Mouse (Mus musculus) adrenal gland (tissue): ENCODE measurements around the gene Ccl12.

ENCODE experiments used
- intact Hi-C: fragments of 180-260 bp; cut with DNase I; formaldehyde crosslinking; loops from one replicate; pipeline ENCODE4 v1.15.1; 2025
- long read RNA-seq, 2 experiments: library from polyadenylated mRNA; unstranded; transcript quantifications; one replicate each; pipeline ENCODE4 v2.0.0; 2020; ENCODE audit warnings: borderline replicate concordance in 1 of 2; ENCODE audit not compliant: insufficient replicate concordance in 1 of 2

Ccl12 gene
- long read RNA-seq, experiment 1, partial matches to known transcripts, result 0 of 2 reads
- long read RNA-seq, experiment 1, other reads (novel, unspliced or antisense), result 0 of 2 reads
- long read RNA-seq, experiment 2, partial matches to known transcripts, result 0 of 1 reads
- long read RNA-seq, experiment 2, other reads (novel, unspliced or antisense), result 0 of 1 reads

DNA sequence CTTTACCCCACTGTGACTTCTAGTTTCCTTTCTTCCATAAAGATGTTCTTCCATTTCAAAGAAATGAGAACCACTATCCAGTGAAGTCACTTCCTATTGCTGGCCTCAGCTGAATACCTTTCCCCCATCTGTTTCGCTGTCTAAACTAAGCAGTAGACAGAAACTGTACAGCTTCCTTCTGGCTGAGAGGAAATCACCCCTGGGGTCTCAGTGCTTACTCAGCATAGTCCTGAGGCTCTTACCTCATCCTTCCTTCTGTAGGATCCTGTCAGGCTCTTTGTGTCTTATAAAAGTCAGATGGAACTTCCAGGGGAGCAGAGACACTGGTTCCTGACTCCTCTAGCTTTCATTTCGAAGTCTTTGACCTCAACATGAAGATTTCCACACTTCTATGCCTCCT, at the start of gene Ccl12:
Gene Ccl12 (plus strand): TSS at position 317 of the 400 bp plus-strand sequence.
- intact Hi-C loops, result no loop called here

- intact Hi-C loops, result no loop called here
Measured at GRCm38 (mm10) chr11:82053849-82054248, 47.8 kb upstream of the Ccl12 start.

DNA sequence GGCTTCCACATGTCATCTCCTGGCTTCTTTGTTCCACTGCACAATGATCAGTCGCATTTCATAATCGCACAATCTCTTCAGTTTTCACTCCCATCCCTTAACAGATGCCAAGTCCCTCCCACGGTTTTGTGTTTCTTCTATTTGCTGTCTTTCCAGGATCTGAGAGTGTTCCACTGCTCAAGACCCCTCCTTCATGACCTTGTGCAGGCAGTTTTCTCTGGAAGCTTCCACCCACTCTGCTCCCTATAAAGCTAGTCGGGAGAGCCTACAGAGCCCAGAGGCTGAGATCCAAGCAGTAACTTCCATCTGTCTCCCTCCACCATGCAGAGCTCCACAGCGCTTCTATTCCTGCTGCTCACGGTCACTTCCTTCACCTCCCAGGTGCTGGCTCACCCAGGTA, 44.0 kb upstream of the Ccl12 start, which contains the start of gene Ccl11:
Gene Ccl11 (plus strand): TSS at position 178 of the 400 bp plus-strand sequence.
- intact Hi-C loops, result no loop called here

DNA sequence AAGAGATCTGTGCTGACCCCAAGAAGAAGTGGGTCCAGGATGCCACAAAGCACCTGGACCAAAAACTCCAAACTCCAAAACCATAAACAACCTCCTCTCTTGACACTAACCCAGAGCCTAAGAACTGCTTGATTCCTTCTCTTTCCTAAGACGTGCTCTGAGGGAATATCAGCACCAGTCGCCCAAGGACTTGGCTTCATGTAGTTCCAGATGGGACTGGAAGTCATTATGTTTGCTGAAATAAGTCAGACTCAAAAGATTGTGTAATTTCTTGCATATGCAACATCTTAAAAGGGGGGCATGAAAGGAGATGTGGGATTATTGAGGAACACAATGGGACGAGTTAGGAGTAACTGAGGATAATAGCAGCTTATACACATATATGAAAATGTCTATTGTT, 39.4 kb upstream of the Ccl12 start:
- intact Hi-C loops, result no loop called here

GRCm38 (mm10) chr11:82063454-82063853, 38.2 kb upstream of the Ccl12 start:
- intact Hi-C loops, result no loop called here

GRCm38 (mm10) chr11:82066953-82067571, 34.6 kb upstream of the Ccl12 start:
- intact Hi-C loops, result no loop called here

DNA sequence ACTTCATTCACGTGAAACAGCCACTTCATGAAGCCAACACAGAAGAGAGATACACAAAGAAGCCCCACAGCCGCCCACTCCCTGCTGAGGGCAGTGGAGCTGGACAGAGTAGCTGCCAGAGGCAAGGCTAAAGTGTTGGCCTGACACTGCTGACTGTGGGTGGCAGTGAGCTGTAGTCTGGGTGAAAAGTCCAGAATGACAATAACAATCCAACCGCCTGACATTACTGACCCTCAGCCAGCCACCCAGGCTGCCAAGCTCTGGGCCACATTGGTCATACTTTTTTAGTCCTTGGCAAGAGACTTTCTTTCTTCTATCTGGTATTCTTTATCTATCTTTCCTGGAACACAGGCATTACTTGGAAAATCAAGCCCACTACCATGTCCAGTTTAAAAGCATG, 30.6 kb upstream of the Ccl12 start:
- intact Hi-C loops, result loop anchor here (2.0 kb wide), 1 partner anchor 106 kb away; no protein-coding TSS in a partner anchor

DNA sequence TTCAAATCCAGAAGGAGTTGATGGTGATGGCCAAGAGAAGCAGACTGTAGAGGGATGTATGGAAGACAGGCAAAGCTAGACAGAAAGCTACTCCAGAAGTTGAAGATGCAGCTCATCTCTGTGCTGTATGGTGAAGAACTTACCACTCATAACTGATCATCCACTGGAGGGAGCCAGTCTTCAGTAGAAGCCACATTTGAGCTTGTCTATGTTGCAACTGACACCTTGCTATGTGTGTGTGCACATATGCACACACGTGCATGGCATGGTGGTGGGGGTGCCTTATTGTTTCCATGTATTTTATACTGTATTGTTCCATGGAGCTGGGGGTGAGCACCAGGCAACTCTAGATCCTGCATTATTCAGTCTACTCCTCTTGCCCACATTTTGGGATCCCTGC, 29.3 kb upstream of the Ccl12 start:
- intact Hi-C loops, result no loop called here

- intact Hi-C loops, result no loop called here
Measured at GRCm38 (mm10) chr11:82072984-82073383, 28.7 kb upstream of the Ccl12 start.

GRCm38 (mm10) chr11:82073686-82074085, 28.0 kb upstream of the Ccl12 start:
- intact Hi-C loops, result no loop called here

DNA sequence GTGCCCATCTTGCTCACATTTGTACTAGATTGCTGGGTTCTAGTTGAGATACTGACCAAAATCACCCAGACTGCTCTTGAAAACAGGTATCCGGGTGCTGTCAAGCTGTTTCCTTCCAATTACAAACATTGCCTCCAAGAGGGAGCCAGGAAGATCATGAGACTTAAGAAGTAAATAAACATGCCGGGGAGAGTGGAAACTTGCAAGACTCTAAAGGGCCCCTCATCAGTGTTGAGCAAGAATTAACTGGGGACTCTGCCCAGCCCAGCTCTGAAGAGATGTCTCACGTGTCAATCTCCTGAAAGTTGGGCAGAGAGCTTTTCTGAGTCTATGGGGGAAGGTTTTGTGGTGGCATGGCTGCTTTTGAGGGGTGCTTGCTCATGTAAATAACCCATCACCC, 24.6 kb upstream of the Ccl12 start:
- intact Hi-C loops, result no loop called here

GRCm38 (mm10) chr11:82078136-82078730, 23.4 kb upstream of the Ccl12 start:
- intact Hi-C loops, result no loop called here

DNA sequence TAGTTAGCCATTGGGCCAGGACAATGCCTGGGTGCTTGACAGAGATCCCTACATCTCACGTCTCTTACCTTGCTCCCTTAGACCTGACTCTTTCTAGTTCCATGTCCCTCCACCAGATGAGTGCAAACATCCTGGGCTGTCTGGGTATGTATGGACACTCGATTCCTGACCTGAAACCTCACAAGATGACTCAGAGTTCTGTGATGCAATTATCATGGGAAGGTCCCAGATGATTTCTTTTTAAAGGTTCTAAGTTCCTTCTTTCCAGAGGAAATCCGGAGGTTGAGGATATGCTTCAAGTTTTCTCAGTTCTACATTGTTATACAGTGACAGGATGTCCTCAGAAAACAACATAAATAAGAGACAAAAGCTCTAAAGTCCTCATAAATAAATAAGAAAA, 20.8 kb upstream of the Ccl12 start:
- intact Hi-C loops, result no loop called here

- intact Hi-C loops, result no loop called here
Measured at GRCm38 (mm10) chr11:82084360-82084759, 17.3 kb upstream of the Ccl12 start.

GRCm38 (mm10) chr11:82099511-82100323, 1.9 kb upstream of the Ccl12 start:
- intact Hi-C loops, result no loop called here

DNA sequence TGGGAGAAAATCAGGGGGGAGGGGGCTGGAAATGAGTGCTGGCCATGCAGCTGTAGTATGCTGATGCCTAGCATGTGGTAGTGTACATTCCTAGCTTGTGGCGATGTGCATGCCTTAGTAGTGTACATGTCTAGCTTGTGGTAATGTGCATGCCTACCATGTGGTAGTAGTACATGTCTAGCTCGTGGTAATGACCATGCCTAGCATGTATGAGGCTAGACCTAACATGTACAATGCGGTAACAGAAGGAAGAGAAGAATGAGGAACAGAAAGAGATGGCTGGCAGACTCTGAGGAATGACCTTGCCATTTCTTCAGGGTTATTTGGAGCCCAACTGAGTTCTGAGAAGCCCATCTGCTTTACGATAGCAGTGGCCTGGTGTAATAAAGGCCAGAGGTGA, 558 bp upstream of the Ccl12 start:
- intact Hi-C loops, result no loop called here

DNA sequence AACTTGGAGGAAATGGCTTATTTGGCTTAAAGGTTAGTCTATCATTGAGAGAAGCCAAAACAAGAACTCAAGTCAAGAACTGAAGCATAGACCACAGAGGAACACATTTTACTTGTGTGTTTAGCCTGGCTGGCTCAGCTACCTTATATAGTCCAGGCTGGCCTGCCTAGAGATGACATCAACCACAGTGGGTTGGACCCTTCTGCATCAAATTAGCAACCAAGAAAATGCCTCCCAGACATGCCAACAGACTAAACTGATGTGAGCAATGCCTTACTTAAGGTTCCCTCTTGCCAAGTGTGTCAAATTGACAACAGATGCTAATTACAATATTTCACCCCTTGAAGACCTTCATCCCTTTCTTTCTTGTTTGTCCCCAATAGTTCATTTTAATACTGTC, 8.0 kb downstream of the Ccl12 start:
- intact Hi-C loops, result no loop called here

DNA sequence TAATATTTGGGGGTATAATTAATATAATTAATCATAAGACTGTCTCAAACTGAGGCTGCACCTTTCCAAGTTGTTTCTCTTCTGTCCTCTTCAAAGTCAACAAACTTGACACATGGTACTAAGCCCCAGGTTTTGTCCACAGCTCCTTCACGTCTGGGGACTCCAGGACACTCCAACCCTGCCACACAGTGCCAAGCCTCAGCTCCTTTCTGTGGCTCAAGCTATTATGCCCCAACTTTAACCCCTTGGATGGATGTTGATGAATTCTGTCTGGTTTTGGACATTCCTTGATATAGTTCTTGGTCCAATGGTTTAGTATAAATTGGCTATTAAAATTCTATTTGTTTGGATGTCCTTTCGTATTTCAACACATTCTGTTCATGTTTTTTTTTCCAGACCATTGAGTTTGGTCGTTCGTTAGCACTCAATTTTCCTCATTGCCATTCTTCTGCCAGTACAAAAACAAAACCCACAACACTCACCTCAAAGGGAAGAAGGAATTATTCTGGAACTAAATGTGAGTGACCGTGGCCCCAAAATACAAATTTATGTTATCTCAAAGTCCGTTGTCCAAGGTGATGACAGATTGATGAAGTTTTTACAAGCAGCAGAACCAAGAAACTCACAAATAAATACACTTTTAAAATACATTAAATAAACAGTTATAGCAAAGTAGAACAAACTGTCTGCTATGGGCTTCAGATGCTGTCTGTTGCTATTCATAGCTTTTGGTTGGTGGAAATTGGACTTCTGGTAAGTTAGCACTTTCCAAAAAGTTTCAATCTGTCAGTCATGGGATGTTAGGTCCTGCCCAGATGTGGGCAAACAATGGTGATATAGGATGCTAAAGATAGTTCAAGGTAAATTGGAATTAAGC, 9.0 kb downstream of the Ccl12 start:
- intact Hi-C loops, result no loop called here

- intact Hi-C loops, result no loop called here
Measured at GRCm38 (mm10) chr11:82114885-82115284, 13.2 kb downstream of the Ccl12 start, which contains the start of gene Ccl8. Gene Ccl8, plus strand, starts transcription at chr11:82115185.

DNA sequence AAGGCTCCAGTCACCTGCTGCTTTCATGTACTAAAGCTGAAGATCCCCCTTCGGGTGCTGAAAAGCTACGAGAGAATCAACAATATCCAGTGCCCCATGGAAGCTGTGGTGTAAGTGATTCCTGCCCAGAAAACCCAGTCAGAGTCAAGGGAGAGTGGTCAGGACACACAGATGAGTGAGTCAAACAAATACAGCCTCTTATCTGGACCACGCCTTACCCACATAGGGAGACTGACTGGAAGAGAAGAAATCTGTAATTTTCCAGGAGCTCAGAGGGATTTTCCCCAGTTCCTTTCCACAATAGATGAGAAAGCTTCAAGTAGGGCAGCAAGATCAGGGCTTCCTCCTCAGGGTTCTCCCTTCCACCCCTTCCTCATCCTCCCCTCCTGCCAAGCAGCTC, 14.4 kb downstream of the Ccl12 start:
- intact Hi-C loops, result no loop called here

DNA sequence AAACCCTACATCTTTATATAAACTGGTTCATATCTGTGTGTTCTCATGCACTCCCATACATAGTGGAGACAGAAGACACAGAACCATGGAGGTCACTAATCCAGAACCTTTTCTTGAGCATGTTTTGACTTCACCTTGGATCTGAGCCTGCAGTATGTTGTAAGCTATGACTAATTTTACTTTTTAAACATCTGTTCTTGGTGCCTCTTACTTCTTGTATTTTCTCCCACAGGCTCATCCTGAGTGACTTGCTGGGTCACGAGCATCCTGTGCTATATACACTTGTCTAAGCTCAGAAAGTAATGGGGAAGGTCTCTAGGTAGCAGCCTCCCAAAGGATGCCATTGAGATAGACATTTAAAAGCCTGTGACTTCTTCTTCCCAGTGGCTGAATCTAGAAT, 31.3 kb downstream of the Ccl12 start:
- intact Hi-C loops, result no loop called here
